Mouse (Mus musculus): ENCODE results near the gene Ubl3. TPM values are rescaled to one million over a fixed set of nuclear protein-coding genes. Genes with fewer than 3 reads are reported as not detected.

Gene Ubl3
- polyA plus RNA-seq, 1 experiment from 2014 or later = 81.3 TPM

DNA sequence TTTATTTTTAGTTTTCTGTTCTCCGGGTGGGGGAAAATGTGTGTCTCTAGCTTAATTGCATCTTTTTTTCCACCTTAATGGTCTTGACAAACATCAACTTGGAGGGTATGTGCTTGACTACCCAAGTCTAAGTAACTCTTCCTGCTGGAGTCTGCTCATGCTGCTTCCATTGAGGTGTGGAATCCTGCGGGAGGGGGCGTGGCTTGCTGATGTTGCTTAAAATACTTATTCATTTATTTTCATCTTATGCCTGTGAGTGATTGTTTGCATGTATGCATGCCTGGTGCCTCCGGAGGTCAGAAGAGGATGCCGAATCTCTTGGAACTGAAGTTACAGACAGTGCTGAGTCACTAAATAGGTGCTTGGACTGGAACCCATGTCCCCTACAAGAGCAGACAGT is 22.6 kb upstream of the Ubl3 start:
- Histone ChIP-seq H3K4me2 (ENCODE audit: low read length) (peak overlapping the region; percentile 53), H3K27me3 (ENCODE audit: control insufficient read depth, insufficient read depth, low read length) (no peaks in the 10 kb centered on the region), H3K27ac (replicated peaks in 1 of 2; ENCODE audit: control insufficient read depth in 1 of 2, insufficient read depth in 1 of 2, low read depth in 2 of 2, low read length in 2 of 2) (peak overlapping the region; percentile 35 to 46; a peak in 2 of 4 replicates), H3K36me3 (ENCODE audit: control insufficient read depth, insufficient read depth, low read length) (no peaks in the 10 kb centered on the region), H3K4me3 (ENCODE audit: control insufficient read depth in 1 of 2, insufficient read depth in 1 of 2, low read depth in 1 of 2, low read length in 2 of 2) (0 out of 4 replicates have a peak overlapping the region, but pooled peaks of 1 of the 2 experiments have one; percentile 13), H3K9ac (ENCODE audit: low read length) (peak overlapping the region; percentile 18; the same call in 1 of the 2 replicates), H3K4me1 (ENCODE audit: control insufficient read depth in 2 of 2, insufficient read depth in 2 of 2, low read length in 2 of 2) (peaks cover 7 to 13% of the 10 kb centered on the region in 2 experiments), H3K9me3 (ENCODE audit: control insufficient read depth, low read length) (no peaks in the 10 kb centered on the region)
- ATAC-seq (ENCODE audit: insufficient number of reproducible peaks, insufficient read depth, low FRiP score, low read depth) = no peak
- 27% methylated on average over 5 of the region's 5 CpGs for WGBS

DNA sequence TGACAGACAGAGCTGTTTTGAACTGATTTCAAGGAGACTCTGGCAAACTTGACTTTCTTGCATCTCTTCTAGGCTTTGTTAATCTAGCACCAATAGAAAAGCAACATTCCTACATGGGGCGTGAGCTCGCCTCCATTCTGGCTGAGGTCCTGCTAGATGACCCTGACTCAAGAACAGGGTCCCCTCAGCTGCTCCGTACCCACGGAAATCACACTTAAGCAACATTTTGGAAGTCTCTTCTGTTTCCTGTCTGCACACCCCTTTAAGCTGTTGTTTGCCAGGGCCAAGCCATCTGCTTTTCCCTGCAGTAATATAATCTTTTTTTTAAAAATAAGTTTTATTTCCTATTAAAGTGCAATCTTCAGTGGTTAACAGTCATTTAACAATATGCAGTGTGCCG is 20.1 kb upstream of the Ubl3 start:
- Histone ChIP-seq H3K27ac (replicated peaks in 1 of 2; ENCODE audit: control insufficient read depth in 1 of 2, insufficient read depth in 1 of 2, low read depth in 2 of 2, low read length in 2 of 2) (no peak overlapping the region), H3K4me1 (ENCODE audit: control insufficient read depth in 2 of 2, insufficient read depth in 2 of 2, low read length in 2 of 2) (peaks cover 8 to 13% of the 10 kb centered on the region in 2 experiments), H3K36me3 (ENCODE audit: control insufficient read depth, insufficient read depth, low read length) (no peaks in the 10 kb centered on the region), H3K9ac (ENCODE audit: low read length) (no peak overlapping the region), H3K4me3 (ENCODE audit: control insufficient read depth in 1 of 2, insufficient read depth in 1 of 2, low read depth in 1 of 2, low read length in 2 of 2) (no peak overlapping the region), H3K27me3 (ENCODE audit: control insufficient read depth, insufficient read depth, low read length) (no peaks in the 10 kb centered on the region), H3K4me2 (ENCODE audit: low read length) (no peak overlapping the region), H3K9me3 (ENCODE audit: control insufficient read depth, low read length) (no peaks in the 10 kb centered on the region)
- WGBS = 80% methylated on average over 5 of the region's 5 CpGs
- ATAC-seq (ENCODE audit: insufficient number of reproducible peaks, insufficient read depth, low FRiP score, low read depth) = no peak

GRCm38 (mm10) chr5:148570571-148571304 is 18.1 kb upstream of the Ubl3 start:
- H3K36me3 ChIP-seq (ENCODE audit: control insufficient read depth, insufficient read depth, low read length) = no peaks in the 10 kb centered on the region

DNA sequence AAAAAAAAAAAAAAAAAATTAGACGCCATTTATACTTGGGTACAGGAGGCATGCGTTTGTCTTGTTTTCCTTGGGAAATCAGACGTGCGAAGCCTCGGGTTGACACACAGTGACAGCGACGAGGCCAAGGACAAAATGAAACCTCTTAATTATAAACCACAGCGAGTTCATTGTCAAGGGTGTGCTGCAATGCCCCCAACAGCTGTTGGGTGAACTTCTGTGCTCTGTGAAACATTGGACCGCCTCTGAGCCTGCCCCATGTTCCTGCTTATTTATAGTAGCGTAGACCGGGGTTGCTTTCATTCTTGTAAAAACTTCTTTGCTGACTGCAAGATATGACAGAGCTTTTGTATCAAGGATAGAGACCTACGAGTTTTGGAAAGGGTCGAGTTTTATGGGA is 16.9 kb upstream of the Ubl3 start:
- Histone ChIP-seq H3K9me3 (ENCODE audit: control insufficient read depth, low read length) (no peaks in the 10 kb centered on the region), H3K27ac (replicated peaks in 1 of 2; ENCODE audit: control insufficient read depth in 1 of 2, insufficient read depth in 1 of 2, low read depth in 2 of 2, low read length in 2 of 2) (no peak overlapping the region), H3K36me3 (ENCODE audit: control insufficient read depth, insufficient read depth, low read length) (no peaks in the 10 kb centered on the region), H3K9ac (ENCODE audit: low read length) (no peak overlapping the region), H3K27me3 (ENCODE audit: control insufficient read depth, insufficient read depth, low read length) (no peaks in the 10 kb centered on the region), H3K4me3 (ENCODE audit: control insufficient read depth in 1 of 2, insufficient read depth in 1 of 2, low read depth in 1 of 2, low read length in 2 of 2) (no peak overlapping the region), H3K4me2 (ENCODE audit: low read length) (0 out of 2 replicates have a peak overlapping the region, but pooled peaks have one; percentile 11), H3K4me1 (ENCODE audit: control insufficient read depth in 2 of 2, insufficient read depth in 2 of 2, low read length in 2 of 2) (peaks cover 2 to 6% of the 10 kb centered on the region in 2 experiments; a peak in 3 of 4 replicates)
- WGBS = 63% methylated on average over 13 of the region's 13 CpGs
- ATAC-seq (ENCODE audit: insufficient number of reproducible peaks, insufficient read depth, low FRiP score, low read depth) = no peak

More at GRCm38 (mm10) chr5:148570571-148571304, 18.1 kb upstream of the Ubl3 start:
- no peaks in the 10 kb centered on the region for H3K27me3 ChIP-seq (ENCODE audit: control insufficient read depth, insufficient read depth, low read length)
- peaks cover 8 to 13% of the 10 kb centered on the region in 2 experiments for H3K4me1 ChIP-seq (ENCODE audit: control insufficient read depth in 2 of 2, insufficient read depth in 2 of 2, low read length in 2 of 2)
- 83% methylated on average over 14 of the region's 14 CpGs for WGBS
- no peak for ATAC-seq (ENCODE audit: insufficient number of reproducible peaks, insufficient read depth, low FRiP score, low read depth)
- no peak overlapping the region for H3K4me3 ChIP-seq (ENCODE audit: control insufficient read depth in 1 of 2, insufficient read depth in 1 of 2, low read depth in 1 of 2, low read length in 2 of 2)
- H3K9me3 ChIP-seq (ENCODE audit: control insufficient read depth, low read length) = no peaks in the 10 kb centered on the region
- no peak overlapping the region for H3K27ac ChIP-seq (replicated peaks in 1 of 2; ENCODE audit: control insufficient read depth in 1 of 2, insufficient read depth in 1 of 2, low read depth in 2 of 2, low read length in 2 of 2)
- no peak overlapping the region for H3K9ac ChIP-seq (ENCODE audit: low read length)
- no peak overlapping the region for H3K4me2 ChIP-seq (ENCODE audit: low read length)

DNA sequence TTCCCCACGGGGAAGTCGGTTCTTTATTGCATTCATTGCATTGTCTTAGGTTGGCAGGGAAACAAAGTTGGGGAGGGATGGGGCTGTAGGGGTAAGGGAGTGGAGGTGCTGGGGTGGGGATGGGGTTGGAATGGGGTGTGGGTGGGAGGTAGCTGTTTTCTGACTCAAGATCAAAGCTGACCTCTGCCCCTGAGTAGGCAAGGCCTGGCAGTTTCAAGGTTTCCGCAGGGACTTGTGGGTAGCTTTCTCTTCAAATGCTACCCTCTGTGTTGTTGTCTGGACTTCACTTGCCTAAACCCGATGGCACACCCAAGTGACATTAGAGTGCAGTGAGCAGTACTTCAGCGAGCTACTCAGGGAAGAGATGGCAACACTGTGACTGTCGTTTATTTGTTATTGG is 13.0 kb upstream of the Ubl3 start:
- peaks cover 4 to 6% of the 10 kb centered on the region in 2 experiments; a peak in 3 of 4 replicates for H3K4me1 ChIP-seq (ENCODE audit: control insufficient read depth in 2 of 2, insufficient read depth in 2 of 2, low read length in 2 of 2)
- no peak overlapping the region for H3K9ac ChIP-seq (ENCODE audit: low read length)
- H3K27ac ChIP-seq (replicated peaks in 1 of 2; ENCODE audit: control insufficient read depth in 1 of 2, insufficient read depth in 1 of 2, low read depth in 2 of 2, low read length in 2 of 2) = no peak overlapping the region
- WGBS = 64% methylated on average over 6 of the region's 6 CpGs
- no peak for ATAC-seq (ENCODE audit: insufficient number of reproducible peaks, insufficient read depth, low FRiP score, low read depth)
- no peaks in the 10 kb centered on the region for H3K9me3 ChIP-seq (ENCODE audit: control insufficient read depth, low read length)
- H3K27me3 ChIP-seq (ENCODE audit: control insufficient read depth, insufficient read depth, low read length) = no peaks in the 10 kb centered on the region
- H3K4me3 ChIP-seq (ENCODE audit: control insufficient read depth in 1 of 2, insufficient read depth in 1 of 2, low read depth in 1 of 2, low read length in 2 of 2) = no peak overlapping the region
- no peaks in the 10 kb centered on the region for H3K36me3 ChIP-seq (ENCODE audit: control insufficient read depth, insufficient read depth, low read length)
- no peak overlapping the region for H3K4me2 ChIP-seq (ENCODE audit: low read length)

GRCm38 (mm10) chr5:148564073-148564472 is 11.5 kb upstream of the Ubl3 start:
- no peak for ATAC-seq (ENCODE audit: insufficient number of reproducible peaks, insufficient read depth, low FRiP score, low read depth)

GRCm38 (mm10) chr5:148563281-148563680 is 10.7 kb upstream of the Ubl3 start:
- no peak overlapping the region for H3K4me3 ChIP-seq (ENCODE audit: control insufficient read depth in 1 of 2, insufficient read depth in 1 of 2, low read depth in 1 of 2, low read length in 2 of 2)
- H3K27ac ChIP-seq (replicated peaks in 1 of 2; ENCODE audit: control insufficient read depth in 1 of 2, insufficient read depth in 1 of 2, low read depth in 2 of 2, low read length in 2 of 2) = no peak overlapping the region
- no peaks in the 10 kb centered on the region for H3K36me3 ChIP-seq (ENCODE audit: control insufficient read depth, insufficient read depth, low read length)
- WGBS = 90% methylated on average over 3 of the region's 4 CpGs
- H3K4me2 ChIP-seq (ENCODE audit: low read length) = no peak overlapping the region
- peaks cover 4% of the 10 kb centered on the region in 2 experiments; a peak in 3 of 4 replicates for H3K4me1 ChIP-seq (ENCODE audit: control insufficient read depth in 2 of 2, insufficient read depth in 2 of 2, low read length in 2 of 2)
- no peaks in the 10 kb centered on the region for H3K27me3 ChIP-seq (ENCODE audit: control insufficient read depth, insufficient read depth, low read length)
- ATAC-seq (ENCODE audit: insufficient number of reproducible peaks, insufficient read depth, low FRiP score, low read depth) = no peak
- H3K9ac ChIP-seq (ENCODE audit: low read length) = no peak overlapping the region
- H3K9me3 ChIP-seq (ENCODE audit: control insufficient read depth, low read length) = no peaks in the 10 kb centered on the region

More at GRCm38 (mm10) chr5:148564073-148564472, 11.5 kb upstream of the Ubl3 start:
- WGBS = 77% methylated on average over 3 of the region's 3 CpGs
- no peak overlapping the region for H3K4me2 ChIP-seq (ENCODE audit: low read length)
- H3K4me3 ChIP-seq (ENCODE audit: control insufficient read depth in 1 of 2, insufficient read depth in 1 of 2, low read depth in 1 of 2, low read length in 2 of 2) = no peak overlapping the region
- no peaks in the 10 kb centered on the region for H3K27me3 ChIP-seq (ENCODE audit: control insufficient read depth, insufficient read depth, low read length)
- H3K27ac ChIP-seq (replicated peaks in 1 of 2; ENCODE audit: control insufficient read depth in 1 of 2, insufficient read depth in 1 of 2, low read depth in 2 of 2, low read length in 2 of 2) = no peak overlapping the region
- H3K4me1 ChIP-seq (ENCODE audit: control insufficient read depth in 2 of 2, insufficient read depth in 2 of 2, low read length in 2 of 2) = peaks cover 4% of the 10 kb centered on the region in 2 experiments; a peak in 3 of 4 replicates
- no peak overlapping the region for H3K9ac ChIP-seq (ENCODE audit: low read length)
- H3K9me3 ChIP-seq (ENCODE audit: control insufficient read depth, low read length) = no peaks in the 10 kb centered on the region
- no peaks in the 10 kb centered on the region for H3K36me3 ChIP-seq (ENCODE audit: control insufficient read depth, insufficient read depth, low read length)

All from heart, embryonic 14.5 days (tissue).